Mouse (Mus musculus): ENCODE results near the gene Timmdc1. TPM values are rescaled to one million over a fixed set of nuclear protein-coding genes. Genes with fewer than 3 reads are reported as not detected.

Gene Timmdc1
- 29.6 and 33.3 TPM in 2 replicates for polyA plus RNA-seq (2014; fragmentation: Nextera tagmentation; extraction: Ambion mirVana)

DNA sequence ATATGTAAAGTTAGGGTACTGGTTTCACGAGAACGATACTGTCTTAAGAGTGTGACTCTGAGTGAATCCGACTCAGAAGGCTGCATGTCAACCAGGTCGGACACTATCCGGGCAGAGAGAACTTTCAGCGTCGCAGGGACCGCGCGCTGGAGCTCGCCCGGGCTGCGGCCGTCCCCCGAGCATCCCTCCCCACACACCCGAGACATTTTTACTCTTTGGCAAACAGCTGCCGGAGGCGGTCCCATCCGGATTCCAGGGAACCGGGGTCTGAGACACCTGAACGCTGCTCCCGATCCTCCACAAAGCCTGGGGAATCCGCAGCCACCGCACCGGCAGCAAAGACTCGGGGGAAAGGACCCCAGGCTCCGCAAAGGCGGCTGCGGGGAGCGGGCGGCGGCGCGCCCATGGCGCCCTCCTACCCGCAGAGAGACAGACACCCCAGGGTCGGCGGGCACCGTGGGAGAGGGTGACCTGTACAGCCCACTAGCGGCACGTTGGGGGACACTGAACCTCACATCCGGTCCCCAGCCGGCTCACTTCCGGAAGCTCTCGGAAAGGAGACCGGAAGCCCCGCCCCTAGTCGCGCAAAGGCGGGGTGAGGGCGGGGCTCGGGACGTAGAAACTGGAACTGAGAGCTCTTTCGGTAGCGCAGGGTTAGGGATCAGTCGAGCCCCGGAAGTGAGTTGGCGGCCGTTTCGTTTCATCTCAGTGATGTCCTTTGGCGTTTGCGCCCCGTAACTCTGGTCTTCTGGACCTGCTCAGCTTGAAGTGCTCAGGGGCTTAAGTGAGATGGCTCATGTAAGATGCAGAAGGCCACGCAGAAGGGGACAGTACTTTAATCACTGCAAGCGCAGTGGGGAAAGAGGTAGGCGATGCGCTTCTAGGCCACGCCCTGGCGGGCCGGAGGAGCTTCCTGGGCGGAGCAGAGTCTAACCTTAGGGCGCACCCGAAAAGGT lies at the start of gene Timmdc1:
Timmdc1 (minus strand) TSS at position 535 of the 956 bp plus-strand sequence.
- peak; percentile 96 for ATAC-seq (ENCODE audit: insufficient read depth, low FRiP score, low TSS enrichment)
- H3K9ac ChIP-seq (ENCODE audit: low read length): peak within 1 kb of the TSS; percentile 89
- WGBS: under 1% methylated on average over 73 of the region's 73 CpGs
- H3K27ac ChIP-seq (ENCODE audit: low read depth, low read length): peak within 1 kb of the TSS; percentile 88
- peaks cover 10% of the 10 kb centered on the region; the same call in 1 of the 2 replicates for H3K4me1 ChIP-seq (ENCODE audit: control insufficient read depth, insufficient read depth, low read length)
- peaks cover under 1% of the 10 kb centered on the region; the same call in 1 of the 2 replicates for H3K36me3 ChIP-seq (ENCODE audit: control insufficient read depth, insufficient read depth, low read length)
- peak within 1 kb of the TSS; percentile 83 for H3K4me3 ChIP-seq (ENCODE audit: low read depth, low read length)
- H3K9me3 ChIP-seq (ENCODE audit: control insufficient read depth, low read length): no peaks in the 10 kb centered on the region
- peak within 1 kb of the TSS; percentile 57 for H3K4me2 ChIP-seq (ENCODE audit: low read depth)
- DNase-seq (ENCODE audit: low spot score): peak; percentile 98
- no peaks in the 10 kb centered on the region for H3K27me3 ChIP-seq (ENCODE audit: control insufficient read depth, insufficient read depth, low read length)

DNA sequence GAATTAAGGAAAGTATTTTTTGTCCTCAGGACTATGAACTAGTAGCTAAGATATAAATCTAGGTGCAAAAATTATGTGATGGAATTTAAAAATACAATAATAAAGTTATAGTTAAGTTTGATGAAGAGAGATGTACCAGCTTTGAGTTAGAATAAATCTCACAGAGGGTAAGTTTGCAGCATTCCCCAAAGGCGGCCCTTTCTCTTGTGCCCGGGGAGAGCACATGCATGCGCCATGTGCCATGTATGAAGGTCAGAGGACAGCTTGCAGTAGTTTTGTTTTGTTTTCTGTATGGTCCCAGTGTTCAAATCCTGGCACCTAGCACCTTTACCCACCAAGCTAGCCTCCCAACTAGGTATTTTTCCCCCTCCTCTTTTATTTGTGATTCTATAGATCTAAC lies 49.0 kb upstream of the Timmdc1 start:
- no peak overlapping the region for H3K9ac ChIP-seq (ENCODE audit: low read length)
- no peak for DNase-seq (ENCODE audit: low spot score)
- H3K9me3 ChIP-seq (ENCODE audit: control insufficient read depth, low read length): no peaks in the 10 kb centered on the region
- WGBS: 93% methylated on average over 3 of the region's 3 CpGs
- no peaks in the 10 kb centered on the region for H3K4me1 ChIP-seq (ENCODE audit: control insufficient read depth, insufficient read depth, low read length)
- ATAC-seq (ENCODE audit: insufficient read depth, low FRiP score, low TSS enrichment): no peak
- H3K4me3 ChIP-seq (ENCODE audit: low read depth, low read length): no peak overlapping the region
- H3K27ac ChIP-seq (ENCODE audit: low read depth, low read length): no peak overlapping the region
- H3K27me3 ChIP-seq (ENCODE audit: control insufficient read depth, insufficient read depth, low read length): no peaks in the 10 kb centered on the region
- H3K36me3 ChIP-seq (ENCODE audit: control insufficient read depth, insufficient read depth, low read length): peaks cover 10% of the 10 kb centered on the region
- no peak overlapping the region for H3K4me2 ChIP-seq (ENCODE audit: low read depth)

DNA sequence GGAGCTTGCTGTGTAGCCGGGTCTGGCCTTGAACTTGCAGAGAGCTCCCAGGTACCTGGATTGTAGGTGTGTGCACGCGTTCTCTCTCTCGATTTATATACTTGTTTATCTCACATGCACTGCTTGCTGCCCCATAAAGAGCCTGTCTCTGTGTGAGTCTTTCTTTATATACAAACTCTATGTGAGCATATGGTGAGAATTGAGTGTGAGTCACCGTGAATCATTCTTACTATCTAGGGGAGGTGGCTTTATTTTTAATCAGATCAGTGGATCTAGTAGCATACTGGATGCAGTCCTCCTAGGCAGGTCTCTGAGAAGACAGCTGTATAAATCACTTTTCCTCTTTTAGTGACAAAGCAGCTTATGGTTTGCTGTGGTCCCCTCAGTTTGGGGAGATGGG lies 45.7 kb upstream of the Timmdc1 start:
- ATAC-seq (ENCODE audit: insufficient read depth, low FRiP score, low TSS enrichment) (no peak), DNase-seq (ENCODE audit: low spot score) (no peak)
- no peaks in the 10 kb centered on the region for H3K27me3 ChIP-seq (ENCODE audit: control insufficient read depth, insufficient read depth, low read length)
- no peak overlapping the region for H3K27ac ChIP-seq (ENCODE audit: low read depth, low read length)
- H3K9me3 ChIP-seq (ENCODE audit: control insufficient read depth, low read length): no peaks in the 10 kb centered on the region
- whole genome bisulfite sequencing: 95% methylated on average over 5 of the region's 5 CpGs
- peaks cover 12% of the 10 kb centered on the region for H3K36me3 ChIP-seq (ENCODE audit: control insufficient read depth, insufficient read depth, low read length)
- no peaks in the 10 kb centered on the region for H3K4me1 ChIP-seq (ENCODE audit: control insufficient read depth, insufficient read depth, low read length)
- H3K4me3 ChIP-seq (ENCODE audit: low read depth, low read length): no peak overlapping the region
- no peak overlapping the region for H3K4me2 ChIP-seq (ENCODE audit: low read depth)
- no peak overlapping the region for H3K9ac ChIP-seq (ENCODE audit: low read length)

- H3K27ac ChIP-seq (ENCODE audit: low read depth, low read length): no peak overlapping the region
- 40% methylated on average over 10 of the region's 10 CpGs for whole genome bisulfite sequencing
Measured at GRCm38 (mm10) chr16:38563516-38563915, 41.1 kb upstream of the Timmdc1 start.

GRCm38 (mm10) chr16:38562968-38563327 lies 40.5 kb upstream of the Timmdc1 start:
- peak overlapping the region; percentile 70 for H3K4me3 ChIP-seq (ENCODE audit: low read depth, low read length)
- ATAC-seq (ENCODE audit: insufficient read depth, low FRiP score, low TSS enrichment): peak; percentile 83
- peaks cover 4% of the 10 kb centered on the region for H3K36me3 ChIP-seq (ENCODE audit: control insufficient read depth, insufficient read depth, low read length)
- H3K9me3 ChIP-seq (ENCODE audit: control insufficient read depth, low read length): no peaks in the 10 kb centered on the region
- H3K4me1 ChIP-seq (ENCODE audit: control insufficient read depth, insufficient read depth, low read length): no peaks in the 10 kb centered on the region
- H3K27ac ChIP-seq (ENCODE audit: low read depth, low read length): no peak overlapping the region
- DNase-seq (ENCODE audit: low spot score): no peak
- H3K9ac ChIP-seq (ENCODE audit: low read length): peak overlapping the region; percentile 74
- peak overlapping the region; percentile 32 for H3K4me2 ChIP-seq (ENCODE audit: low read depth)
- H3K27me3 ChIP-seq (ENCODE audit: control insufficient read depth, insufficient read depth, low read length): no peaks in the 10 kb centered on the region
- 0% methylated on average over 25 of the region's 25 CpGs for whole genome bisulfite sequencing

More at GRCm38 (mm10) chr16:38563516-38563915, 41.1 kb upstream of the Timmdc1 start:
- ATAC-seq (ENCODE audit: insufficient read depth, low FRiP score, low TSS enrichment) (no peak), DNase-seq (ENCODE audit: low spot score) (no peak)
- H3K9ac ChIP-seq (ENCODE audit: low read length): peak overlapping the region; percentile 74
- H3K36me3 ChIP-seq (ENCODE audit: control insufficient read depth, insufficient read depth, low read length): peaks cover 4% of the 10 kb centered on the region
- peak overlapping the region; percentile 70 for H3K4me3 ChIP-seq (ENCODE audit: low read depth, low read length)
- no peaks in the 10 kb centered on the region for H3K9me3 ChIP-seq (ENCODE audit: control insufficient read depth, low read length)
- H3K4me2 ChIP-seq (ENCODE audit: low read depth): peak overlapping the region; percentile 32
- no peaks in the 10 kb centered on the region for H3K4me1 ChIP-seq (ENCODE audit: control insufficient read depth, insufficient read depth, low read length)
- no peaks in the 10 kb centered on the region for H3K27me3 ChIP-seq (ENCODE audit: control insufficient read depth, insufficient read depth, low read length)

DNA sequence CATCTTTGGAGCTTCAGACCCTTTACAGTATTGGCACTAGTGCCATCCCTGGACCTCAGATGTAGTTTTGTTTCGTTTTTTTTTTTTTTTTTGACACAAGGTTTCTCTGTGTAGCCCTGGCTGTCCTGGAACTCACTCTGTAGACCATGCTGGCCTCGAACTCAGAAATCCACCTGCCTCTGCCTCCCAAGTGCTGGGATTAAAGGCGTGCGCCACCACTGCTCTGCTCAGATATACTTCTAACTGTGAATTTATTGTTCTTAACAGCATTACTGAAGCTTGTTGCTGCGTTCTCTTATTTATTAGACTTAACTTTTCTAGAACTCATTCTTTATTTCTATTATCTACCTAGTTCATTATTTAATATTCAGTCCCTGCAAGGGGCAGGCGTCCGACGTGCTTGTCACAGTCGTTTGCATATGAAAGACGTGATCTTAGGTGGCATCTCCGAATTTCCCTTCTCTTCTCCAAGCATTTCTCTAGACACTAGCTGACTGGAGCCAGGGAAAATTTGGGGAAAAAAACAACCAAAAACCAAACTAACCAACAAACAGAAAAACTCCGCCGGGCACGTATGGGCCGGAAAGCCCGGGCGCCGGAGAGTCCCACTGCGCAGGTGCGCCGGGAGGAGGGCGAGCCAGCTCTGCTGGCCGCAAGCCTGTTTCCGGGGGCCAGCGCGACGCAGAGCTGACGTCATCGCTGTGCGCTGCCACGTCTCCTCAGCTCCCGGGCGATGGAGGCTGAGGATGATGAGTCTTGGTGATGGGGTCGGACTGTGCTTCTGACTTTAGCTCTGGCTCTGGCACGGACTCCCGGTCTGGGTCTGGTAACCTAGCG lies 39.9 kb upstream of the Timmdc1 start:
- Histone ChIP-seq H3K9me3 (ENCODE audit: control insufficient read depth, low read length) (no peaks in the 10 kb centered on the region), H3K4me1 (ENCODE audit: control insufficient read depth, insufficient read depth, low read length) (no peaks in the 10 kb centered on the region), H3K4me3 (ENCODE audit: low read depth, low read length) (peak overlapping the region; percentile 70), H3K27ac (ENCODE audit: low read depth, low read length) (no peak overlapping the region), H3K27me3 (ENCODE audit: control insufficient read depth, insufficient read depth, low read length) (no peaks in the 10 kb centered on the region), H3K36me3 (ENCODE audit: control insufficient read depth, insufficient read depth, low read length) (peaks cover 3% of the 10 kb centered on the region), H3K9ac (ENCODE audit: low read length) (peak overlapping the region; percentile 74), H3K4me2 (ENCODE audit: low read depth) (peak overlapping the region; percentile 32)
- ATAC-seq (ENCODE audit: insufficient read depth, low FRiP score, low TSS enrichment) (peak; percentile 97), DNase-seq (ENCODE audit: low spot score) (peak; percentile 97)
- WGBS: 8% methylated on average over 37 of the region's 37 CpGs

DNA sequence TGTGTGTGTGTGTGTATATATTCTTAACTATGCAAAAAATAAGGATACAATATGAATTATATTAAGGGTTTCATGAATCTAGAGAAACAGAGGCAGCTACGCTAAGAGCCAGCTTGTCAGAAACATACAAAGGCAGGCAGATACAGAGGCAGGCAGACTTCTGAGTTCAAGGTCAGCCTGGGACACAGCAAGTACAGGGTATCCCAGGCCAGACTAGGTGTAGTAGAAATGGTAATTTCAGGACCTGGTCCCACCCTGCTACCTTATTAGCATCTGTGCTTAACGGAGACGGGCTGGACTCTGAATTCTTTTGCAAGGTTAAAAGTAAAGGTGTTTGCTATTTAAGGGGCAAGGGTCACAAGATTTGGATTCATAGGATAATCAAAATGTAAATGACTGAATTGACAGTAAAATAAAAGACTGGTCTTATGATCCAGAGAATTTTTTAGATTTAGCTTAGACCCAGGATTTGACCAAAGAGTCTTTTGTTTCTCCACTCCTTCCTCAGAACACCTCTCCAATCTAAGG lies 35.8 kb upstream of the Timmdc1 start, which contains the start of gene Tmem39a:
Tmem39a (plus strand) TSS at position 478 of the 528 bp plus-strand sequence.
- DNase-seq (ENCODE audit: low spot score) (no peak), ATAC-seq (ENCODE audit: insufficient read depth, low FRiP score, low TSS enrichment) (no peak)
- H3K9ac ChIP-seq (ENCODE audit: low read length): no peak within 1 kb of the TSS
- no peak within 1 kb of the TSS for H3K4me3 ChIP-seq (ENCODE audit: low read depth, low read length)
- no peak within 1 kb of the TSS for H3K4me2 ChIP-seq (ENCODE audit: low read depth)
- 78% methylated on average over 3 of the region's 3 CpGs for WGBS
- H3K36me3 ChIP-seq (ENCODE audit: control insufficient read depth, insufficient read depth, low read length): no peaks in the 10 kb centered on the region
- H3K4me1 ChIP-seq (ENCODE audit: control insufficient read depth, insufficient read depth, low read length): no peaks in the 10 kb centered on the region
- H3K27ac ChIP-seq (ENCODE audit: low read depth, low read length): no peak within 1 kb of the TSS
- H3K9me3 ChIP-seq (ENCODE audit: control insufficient read depth, low read length): no peaks in the 10 kb centered on the region
- no peaks in the 10 kb centered on the region for H3K27me3 ChIP-seq (ENCODE audit: control insufficient read depth, insufficient read depth, low read length)

GRCm38 (mm10) chr16:38555988-38556387 lies 33.5 kb upstream of the Timmdc1 start:
- 87% methylated on average over 3 of the region's 3 CpGs for WGBS

More at GRCm38 (mm10) chr16:38555988-38556387, 33.5 kb upstream of the Timmdc1 start:
- H3K27me3 ChIP-seq (ENCODE audit: control insufficient read depth, insufficient read depth, low read length): no peaks in the 10 kb centered on the region
- H3K9me3 ChIP-seq (ENCODE audit: control insufficient read depth, low read length): no peaks in the 10 kb centered on the region
- H3K4me3 ChIP-seq (ENCODE audit: low read depth, low read length): no peak overlapping the region
- no peaks in the 10 kb centered on the region for H3K36me3 ChIP-seq (ENCODE audit: control insufficient read depth, insufficient read depth, low read length)
- no peak overlapping the region for H3K4me2 ChIP-seq (ENCODE audit: low read depth)
- no peak overlapping the region for H3K27ac ChIP-seq (ENCODE audit: low read depth, low read length)
- DNase-seq (ENCODE audit: low spot score) (no peak), ATAC-seq (ENCODE audit: insufficient read depth, low FRiP score, low TSS enrichment) (no peak)
- H3K4me1 ChIP-seq (ENCODE audit: control insufficient read depth, insufficient read depth, low read length): no peaks in the 10 kb centered on the region
- H3K9ac ChIP-seq (ENCODE audit: low read length): no peak overlapping the region

Data from neural tube, embryonic 11.5 days (tissue).